8 mouse cellular contexts compared by ENCODE assay signal in the genomic region with DNA sequence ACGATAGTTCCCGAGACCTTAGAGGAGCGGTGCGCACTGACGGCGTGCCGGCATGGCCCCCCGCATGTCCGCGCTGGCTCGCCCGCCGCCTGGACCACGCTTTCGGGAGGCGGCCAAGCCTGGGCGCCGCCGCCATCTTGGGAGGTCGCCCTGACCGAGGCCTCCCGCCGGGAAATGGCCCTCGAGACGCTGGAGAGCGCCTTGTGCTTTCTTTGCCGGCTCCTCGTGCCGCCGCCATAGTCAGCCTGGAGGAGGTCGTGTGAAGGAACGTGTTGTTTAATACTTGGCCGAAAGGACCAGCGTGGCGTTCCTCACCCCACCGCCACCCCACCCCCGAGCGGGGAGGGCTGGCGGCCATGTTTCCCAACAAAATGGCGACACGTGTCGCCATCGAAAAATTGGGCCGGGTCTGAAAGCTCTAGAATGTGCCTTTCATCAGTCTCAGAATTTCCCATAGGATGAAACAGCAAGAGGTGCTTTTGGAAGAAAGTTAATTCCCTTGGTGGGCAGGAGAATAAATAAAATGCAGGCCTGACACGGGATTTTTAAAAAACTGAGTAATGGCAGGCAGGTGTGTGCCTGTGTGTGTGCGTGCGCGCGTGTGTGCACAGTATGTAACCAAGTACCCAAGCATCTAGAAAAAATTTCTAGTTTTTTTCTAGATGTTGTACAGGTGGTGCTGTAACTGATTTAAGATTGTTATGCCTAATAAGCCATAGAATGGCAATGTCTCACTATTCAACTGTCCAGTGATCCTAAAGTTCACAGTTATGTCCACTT. TPM values are rescaled to one million over a fixed set of nuclear protein-coding genes. Genes with fewer than 3 reads are reported as not detected.
A peak's percentile ranks its signal among the peaks of the same experiment; 100 is the strongest.
DNase-seq lines count a peak whose midpoint lies in the region.

No protein-coding gene starts in this region.

- no peaks in the 10 kb centered on the region for H3K9me3 ChIP-seq in heart, embryonic 10.5 days

- no peaks in the 10 kb centered on the region for H3K27me3 ChIP-seq in heart, embryonic 10.5 days (ENCODE audit: insufficient read depth, poor library complexity, severe bottlenecking)

- H3K4me3 ChIP-seq in heart, embryonic 10.5 days, result peak overlapping the region; percentile 88

- peaks cover 25% of the 10 kb centered on the region for H3K4me1 ChIP-seq in heart, embryonic 10.5 days

- H3K36me3 ChIP-seq in heart, embryonic 10.5 days, result peaks cover 38% of the 10 kb centered on the region

- peak overlapping the region; percentile 99 for H3K27ac ChIP-seq in heart, embryonic 10.5 days

- DNase-seq in 416B (ENCODE audit: low read depth) (peak; percentile 83), ES-CJ7 (ENCODE audit: low read depth, low spot score) (peak; percentile 60)
- peak; percentile 83 for DNase-seq in embryo, embryonic 10.5 days (ENCODE audit: low spot score)
- peak; percentile 93 for DNase-seq in heart, embryonic 10.5 days (ENCODE audit: low spot score)
- DNase-seq in kidney, postnatal 25 days, result peak; percentile 73 to 85
- peak; percentile 71 for DNase-seq in lung, postnatal 25 days (ENCODE audit: low spot score)
- DNase-seq in retina, embryonic 14.5 days (ENCODE audit: low spot score), result peak; percentile 82
- peak; percentile 74 for DNase-seq in urinary bladder, postnatal 25 days (ENCODE audit: low spot score)

- 6% methylated on average over 49 of the region's 49 CpGs for WGBS in heart, embryonic 10.5 days

RNA-seq across cellular contexts. Expression of gene Pcbp1, which starts 1.0 kb away (rescaled TPM):
- polyA plus RNA-seq in heart, embryonic 10.5 days (2016; fragmentation: Nextera tagmentation; extraction: Ambion mirVana), result 411 and 428 TPM in 2 replicates

Comparison
In these comparisons a context has a peak if more than half of its experiments do, and no peak if none do; other contexts are left out.
1. Peak in every context shown above with its lines: DNase-seq, H3K4me3 ChIP-seq and H3K27ac ChIP-seq.